Mouse (Mus musculus): ENCODE measurements around the gene Slc5a12.

The Slc5a12 gene
- long read RNA-seq, experiment 1, result 0 reads
- long read RNA-seq, experiment 2, result 0 reads

DNA sequence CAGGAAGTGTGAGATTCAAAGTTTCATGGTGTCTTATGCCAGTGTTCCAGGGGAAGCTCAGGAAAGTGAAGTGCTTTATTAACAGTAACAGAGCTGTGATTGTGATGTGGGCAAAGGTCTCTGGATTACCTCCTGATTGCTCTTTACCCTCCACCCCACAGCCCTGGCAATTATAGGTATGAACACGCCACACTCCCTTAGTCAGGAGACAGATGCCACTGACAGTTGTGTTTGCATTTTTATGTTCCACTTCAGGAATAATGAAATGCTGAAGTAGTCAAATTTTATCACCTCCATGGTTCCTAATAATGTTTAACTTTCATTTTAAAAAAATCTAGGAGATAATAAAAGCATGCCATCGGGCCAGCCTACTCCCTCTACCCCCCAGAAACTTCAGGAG, at the start of gene Slc5a12:
Gene Slc5a12 (plus strand): TSS at position 367 of the 400 bp plus-strand sequence.
- intact Hi-C loops (cut with DNase I), result no loop called here

DNA sequence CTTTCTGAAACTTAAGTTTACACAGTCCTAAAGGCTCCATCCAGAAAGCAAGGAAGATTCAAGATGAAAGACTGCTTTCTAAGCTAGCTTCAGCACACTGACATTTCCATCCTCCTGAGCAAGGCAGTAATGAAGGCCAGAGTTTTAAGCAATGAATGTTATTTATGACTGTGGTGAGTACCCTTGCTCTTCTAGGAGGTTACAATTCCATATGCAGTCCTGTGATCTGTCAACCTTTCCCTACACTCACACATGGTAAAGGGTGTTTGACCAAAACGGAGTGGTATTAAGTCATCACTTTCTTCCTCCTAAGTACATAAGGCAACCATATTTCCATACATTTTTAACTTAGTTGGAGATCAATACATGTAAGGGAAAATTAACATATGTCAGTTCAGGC, 41.0 kb upstream of the Slc5a12 start:
- intact Hi-C loops (cut with DNase I), result no loop called here

- intact Hi-C loops (cut with DNase I), result loop anchor here (10.0 kb wide), 1 partner anchor 498 kb away; no protein-coding TSS in a partner anchor
Measured at GRCm38 (mm10) chr2:110562621-110563020, 34.5 kb upstream of the Slc5a12 start.

GRCm38 (mm10) chr2:110564673-110565627, 32.1 kb upstream of the Slc5a12 start:
- intact Hi-C loops (cut with DNase I), result loop anchor here (5.0 to 10.0 kb wide), 2 partner anchors 500 to 663 kb away; no protein-coding TSS in a partner anchor

DNA sequence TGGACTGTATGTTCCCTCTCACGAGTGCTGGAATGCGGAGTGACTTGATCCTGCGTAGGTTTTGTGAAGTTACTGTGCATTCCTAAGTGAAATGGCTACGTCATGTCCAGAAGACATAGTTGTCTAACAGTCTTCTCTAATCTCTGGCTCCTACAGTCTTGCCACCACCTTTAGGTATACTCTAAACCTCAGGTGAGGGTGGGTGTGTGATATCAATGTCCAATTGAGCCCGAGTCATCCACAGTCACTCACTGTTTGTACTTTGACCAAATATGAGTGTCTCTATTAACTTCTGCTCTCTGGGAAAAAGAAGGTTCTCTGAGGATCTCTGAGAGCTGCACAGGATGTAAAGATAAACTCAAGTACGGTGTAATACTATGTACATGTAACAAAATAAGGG, 10.4 kb upstream of the Slc5a12 start:
- intact Hi-C loops (cut with DNase I), result no loop called here

GRCm38 (mm10) chr2:110590007-110590406, 7.1 kb upstream of the Slc5a12 start:
- intact Hi-C loops (cut with DNase I), result no loop called here

GRCm38 (mm10) chr2:110592276-110592675, 4.8 kb upstream of the Slc5a12 start:
- intact Hi-C loops (cut with DNase I), result no loop called here

- intact Hi-C loops (cut with DNase I), result no loop called here
Measured at GRCm38 (mm10) chr2:110644358-110644757, 47.3 kb downstream of the Slc5a12 start.

- intact Hi-C loops (cut with DNase I), result no loop called here
Measured at GRCm38 (mm10) chr2:110644846-110645245, 47.7 kb downstream of the Slc5a12 start.

DNA sequence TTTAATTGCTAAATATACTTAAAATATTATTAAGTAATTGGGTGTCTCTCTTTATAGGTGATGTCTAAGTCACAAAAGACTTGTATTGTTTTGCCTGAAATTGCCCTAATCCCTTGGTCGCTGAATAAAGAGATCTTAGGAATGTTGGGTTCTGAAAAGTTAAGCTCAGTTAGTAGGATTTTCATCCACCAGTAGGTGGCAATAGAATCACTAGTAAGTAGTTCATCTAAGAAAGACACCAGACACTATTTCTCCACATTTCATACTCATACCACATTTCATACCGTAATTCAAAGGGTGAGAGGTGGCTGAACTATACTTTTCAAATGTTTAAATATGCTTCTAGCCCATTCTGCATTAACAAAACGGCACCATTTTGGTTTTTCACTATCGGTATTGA, 66.2 kb downstream of the Slc5a12 start:
- intact Hi-C loops (cut with DNase I), result loop anchor here (1.0 to 10.0 kb wide), 2 partner anchors 318 to 391 kb away; no protein-coding TSS in a partner anchor

DNA sequence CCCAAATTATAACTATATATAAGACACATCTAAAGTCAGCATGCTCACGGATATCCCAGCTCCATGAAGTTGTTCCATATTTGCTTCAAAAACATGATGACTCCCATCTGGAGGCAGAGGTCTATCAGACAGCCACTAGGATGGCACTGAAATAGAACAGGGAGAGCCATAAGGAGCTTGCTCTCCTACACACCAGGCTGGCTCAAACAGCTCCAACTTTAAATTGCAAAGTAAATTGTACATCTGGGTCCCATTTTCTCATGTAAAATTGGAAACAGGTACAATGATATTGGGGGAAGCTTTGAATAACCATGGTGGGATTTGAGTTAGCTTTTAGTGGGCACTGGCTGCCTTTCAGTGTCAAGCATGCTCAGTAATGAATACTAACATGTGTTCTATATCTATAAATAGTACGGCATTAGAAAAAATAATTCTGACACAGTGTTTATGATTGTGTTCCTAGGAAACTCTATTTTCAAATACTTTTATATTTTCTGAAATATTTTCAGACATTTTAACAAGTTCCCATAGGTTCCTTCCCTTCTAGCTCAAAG, 74.0 kb downstream of the Slc5a12 start:
- intact Hi-C loops (cut with DNase I), result no loop called here
